Mouse (Mus musculus) myocyte (in vitro differentiated cells): ENCODE measurements at regions not wholly inside any gene's neighbourhood (a gene's known extent, or its start where the extent isn't known, plus 50 kb on each side); places are given as distances from the start of the nearest gene placed in this dataset.

Experiments used
- MAX ChIP-seq: IDR thresholded peaks from one replicate; pipeline ENCODE4 v1.6.1; 2011; ENCODE audit warnings: low read depth, mild to moderate bottlenecking, control low read depth
- MYOD1 ChIP-seq, 3 experiments: IDR thresholded peaks; one replicate each; pipeline ENCODE4 v1.6.1; 2011; ENCODE audit warnings: control low read depth in 2 of 3, low read depth in 2 of 3, mild to moderate bottlenecking in 2 of 3, moderate library complexity in 1 of 3; ENCODE audit not compliant: insufficient read length in 2 of 3, control insufficient read depth in 1 of 3
- MYOG ChIP-seq, 3 experiments: IDR thresholded peaks; one replicate each; pipeline ENCODE4 v1.6.1; 2011; ENCODE audit warnings: control low read depth in 2 of 3, low read depth in 2 of 3, mild to moderate bottlenecking in 2 of 3; ENCODE audit not compliant: insufficient read length in 2 of 3, control insufficient read depth in 1 of 3, insufficient read depth in 1 of 3
- POLR2A ChIP-seq: IDR thresholded peaks from one replicate; pipeline ENCODE4 v1.6.1; 2011; ENCODE audit warnings: low read depth, mild to moderate bottlenecking, control low read depth, moderate library complexity; ENCODE audit not compliant: insufficient read length
- POLR2AphosphoS2 ChIP-seq: IDR thresholded peaks from one replicate; pipeline ENCODE4 v1.6.1; 2011; ENCODE audit warnings: low read depth, control low read depth; ENCODE audit not compliant: insufficient read length
- REST ChIP-seq: IDR thresholded peaks from one replicate; pipeline ENCODE4 v1.6.1; 2011; ENCODE audit warnings: mild to moderate bottlenecking, control low read depth, moderate library complexity; ENCODE audit not compliant: insufficient read depth, insufficient read length
- SRF ChIP-seq: IDR thresholded peaks from one replicate; pipeline ENCODE4 v1.6.1; 2011; ENCODE audit warnings: low read depth; ENCODE audit not compliant: control insufficient read depth, insufficient read length
- USF1 ChIP-seq: IDR thresholded peaks from one replicate; pipeline ENCODE4 v1.6.1; 2011; ENCODE audit warnings: low read depth, mild to moderate bottlenecking, control low read depth, moderate library complexity

- TF ChIP-seq POLR2A, result no peak
- no peak for TF ChIP-seq POLR2AphosphoS2
- TF ChIP-seq SRF, result no peak
- no peak for TF ChIP-seq MYOG (IDR thresholded peaks at IDR 0.05; ENCODE audit: control insufficient read depth in 1 of 3, insufficient read depth in 1 of 3, insufficient read length in 2 of 3, low read depth in 2 of 3)
- TF ChIP-seq USF1, result no peak
- TF ChIP-seq MAX, result no peak
- TF ChIP-seq REST, result no peak
- TF ChIP-seq MYOD1 (IDR thresholded peaks at IDR 0.05; ENCODE audit: control insufficient read depth in 1 of 3, insufficient read length in 2 of 3, low read depth in 2 of 3), result no peak
These were observed 442.6 kb downstream of the Prdm2 start for GRCm38 (mm10) chr4:142770177-142770576.
